Mouse (Mus musculus) midbrain, postnatal 0 days (tissue): ENCODE data around the gene Lxn. TPM values are rescaled to one million over a fixed set of nuclear protein-coding genes. Genes with fewer than 3 reads are reported as not detected.

Source experiments
- ATAC-seq: fragments of 200-750 bp; cut with Nextera tagmentation; 2 replicates; pipeline ENCODE4 v1.8.0; 2017; ENCODE audit warnings: moderate number of reproducible peaks, mild to moderate bottlenecking, moderate TSS enrichment, moderate library complexity; ENCODE audit not compliant: low FRiP score
- DNase-seq: peaks from one replicate; pipeline ENCODE4 v3.0.0-alpha.2; 2015; ENCODE audit warnings: low spot score
- H3K27ac ChIP-seq: fragments of 300-500 bp; sonication (generic); 2 replicates; pipeline ENCODE4 v1.5.1; 2014; ENCODE audit warnings: low read depth, mild to moderate bottlenecking, low read length, mixed read lengths
- H3K27me3 ChIP-seq: fragments of 300-500 bp; sonication (generic); 2 replicates; pipeline ENCODE4 v1.6.1; 2014; ENCODE audit warnings: low read length, control low read depth, mixed read lengths; ENCODE audit not compliant: insufficient read depth
- H3K36me3 ChIP-seq: fragments of 300-500 bp; sonication (generic); 2 replicates; pipeline ENCODE4 v1.6.1; 2014; ENCODE audit warnings: low read length, control low read depth, mixed read lengths; ENCODE audit not compliant: insufficient read depth
- H3K4me1 ChIP-seq: fragments of 300-500 bp; sonication (generic); 2 replicates; pipeline ENCODE4 v1.6.1; 2014; ENCODE audit warnings: mild to moderate bottlenecking, control low read depth, antibody characterized with exemption, low read length, mixed read lengths; ENCODE audit not compliant: insufficient read depth
- H3K4me2 ChIP-seq: fragments of 300-500 bp; sonication (generic); 2 replicates; pipeline ENCODE4 v1.6.1; 2014; ENCODE audit warnings: low read depth, mild to moderate bottlenecking, low read length, mixed read lengths; ENCODE audit not compliant: poor library complexity, severe bottlenecking
- H3K4me3 ChIP-seq: fragments of 300-500 bp; sonication (generic); 2 replicates; pipeline ENCODE4 v1.5.1; 2014; ENCODE audit warnings: low read depth, mild to moderate bottlenecking, low read length, moderate library complexity
- H3K9ac ChIP-seq: fragments of 300-500 bp; sonication (generic); replicated peaks from 2 replicates; pipeline ENCODE4 v1.6.1; 2014; ENCODE audit warnings: mild to moderate bottlenecking, low read length, moderate library complexity, mixed read lengths; ENCODE audit not compliant: poor library complexity, severe bottlenecking
- H3K9me3 ChIP-seq: fragments of 300-500 bp; sonication (generic); 2 replicates; pipeline ENCODE4 v1.6.1; 2016; ENCODE audit warnings: low read length, control low read depth
- CTCF ChIP-seq: IDR thresholded peaks from 2 replicates; pipeline ENCODE4 v1.5.1; 2016; ENCODE audit warnings: antibody characterized with exemption, mild to moderate bottlenecking
- WGBS: fragments of 180-500 bp; shearing (Covaris S2); extraction: QIAGEN DNeasy Blood & Tissue Kit; methylation state at CpG from one replicate; pipeline ENCODE4 v1.1.7; 2014; 5-methylcytosine and 5-hydroxymethylcytosine counted together
- polyA plus RNA-seq: library from polyadenylated mRNA; unstranded; fragments of >200 nt; fragmentation: Nextera tagmentation; extraction: Ambion mirVana; gene quantifications from 2 replicates; pipeline ENCODE4 v1.2.1, GENCODE M21; 2015
- total RNA-seq: library from RNA; depleted of rRNA; stranded (reverse); fragments of >200 nt; gene quantifications from 2 replicates; pipeline ENCODE4 v1.2.3, GENCODE M21; 2014; rRNA removed

Gene Lxn
- total RNA-seq (74.9 and 84.5 TPM in 2 replicates), polyA plus RNA-seq (189 and 212 TPM in 2 replicates)

DNA sequence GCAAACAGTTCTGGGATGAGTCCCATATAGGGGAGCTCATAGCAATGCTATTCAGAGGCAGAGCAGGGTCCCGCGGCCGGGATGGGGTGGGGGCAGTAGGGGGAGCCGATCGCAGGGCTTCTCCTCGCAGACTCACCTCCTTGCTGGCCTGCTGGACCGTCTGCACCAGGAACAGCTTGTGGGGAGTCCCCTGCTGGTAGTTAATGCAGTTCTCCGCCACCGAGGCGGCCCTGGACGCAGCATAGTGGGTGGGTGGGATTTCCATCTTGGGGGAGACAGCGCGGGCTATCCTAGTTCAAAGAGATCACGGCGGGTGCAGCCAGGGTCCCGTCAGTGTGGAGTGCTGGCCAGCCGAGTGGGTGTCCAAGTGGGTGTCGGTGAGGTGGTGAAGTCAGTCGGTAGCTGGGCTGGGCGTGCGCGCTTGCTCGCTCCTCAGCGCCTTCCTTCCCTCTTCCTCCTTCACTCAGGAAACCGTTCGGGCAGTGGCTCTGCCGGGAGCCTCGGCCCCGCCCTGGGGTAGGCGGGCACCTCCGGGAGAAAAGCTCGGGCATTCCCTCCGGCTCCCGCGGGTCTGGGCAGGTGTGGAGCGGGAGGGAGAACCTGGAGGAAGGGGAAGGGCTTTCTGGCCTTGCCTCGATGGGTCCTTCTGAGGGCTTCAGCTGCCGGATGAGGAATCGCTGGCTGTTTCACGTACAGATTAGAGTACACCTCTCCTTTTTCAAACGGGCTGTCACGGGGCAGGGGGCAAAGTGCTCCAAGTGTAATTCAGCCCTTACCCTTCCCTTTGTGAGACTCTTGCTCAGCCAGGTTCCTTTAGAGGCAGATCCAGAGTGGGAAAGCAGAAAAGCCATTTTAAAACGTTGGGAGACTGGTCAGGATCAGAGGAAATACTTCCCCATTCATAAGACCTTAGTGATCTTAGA, at the start of gene Lxn:
Gene Lxn (minus strand): TSS at position 477 of the 923 bp plus-strand sequence.
- H3K9ac ChIP-seq, result peak within 1 kb of the TSS; percentile 81
- peak; percentile 82 for ATAC-seq
- peaks cover 7% of the 10 kb centered on the region; the same call in 1 of the 2 replicates for H3K36me3 ChIP-seq
- H3K4me2 ChIP-seq, result peak within 1 kb of the TSS; percentile 67
- peak; percentile 57 for DNase-seq
- no peaks in the 10 kb centered on the region for H3K9me3 ChIP-seq
- peak within 1 kb of the TSS; percentile 52 for H3K27ac ChIP-seq
- WGBS, result under 1% methylated on average over 41 of the region's 43 CpGs
- H3K4me3 ChIP-seq, result peak within 1 kb of the TSS; percentile 59
- H3K27me3 ChIP-seq, result no peaks in the 10 kb centered on the region
- H3K4me1 ChIP-seq, result no peaks in the 10 kb centered on the region
- TF ChIP-seq CTCF, result peak; percentile 61

DNA sequence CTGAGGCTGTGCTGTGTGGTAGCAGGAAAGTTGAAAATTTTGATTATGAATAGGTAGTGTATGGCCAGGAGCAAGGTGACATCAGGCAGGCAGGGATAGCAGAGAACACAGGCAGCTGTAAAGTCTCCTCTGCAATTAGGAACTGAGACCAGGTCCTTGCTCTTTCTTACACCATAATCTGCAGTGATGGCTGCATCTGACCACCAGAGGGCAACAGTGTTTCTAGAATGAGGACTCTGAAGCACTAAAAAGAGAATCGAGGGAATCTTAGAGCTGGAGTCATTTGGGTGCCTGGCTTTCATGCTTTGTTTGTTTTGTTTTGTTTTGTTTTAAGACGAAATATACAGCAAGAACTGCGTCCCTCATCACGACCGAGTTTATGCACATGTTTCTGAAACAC, 49.1 kb upstream of the Lxn start:
- Histone ChIP-seq H3K9me3 (no peaks in the 10 kb centered on the region), H3K27me3 (peaks cover 8% of the 10 kb centered on the region; the same call in 1 of the 2 replicates), H3K4me3 (no peak overlapping the region), H3K36me3 (no peaks in the 10 kb centered on the region), H3K4me2 (no peak overlapping the region), H3K27ac (no peak overlapping the region), H3K4me1 (0 out of 2 replicates have a peak, but pooled peaks cover 2% of the 10 kb centered on the region), H3K9ac (no peak overlapping the region)
- under 1% methylated on average over 5 of the region's 5 CpGs for WGBS
- DNase-seq (peak; percentile 89), ATAC-seq (peak; percentile 72)
- peak; percentile 98 for TF ChIP-seq CTCF

DNA sequence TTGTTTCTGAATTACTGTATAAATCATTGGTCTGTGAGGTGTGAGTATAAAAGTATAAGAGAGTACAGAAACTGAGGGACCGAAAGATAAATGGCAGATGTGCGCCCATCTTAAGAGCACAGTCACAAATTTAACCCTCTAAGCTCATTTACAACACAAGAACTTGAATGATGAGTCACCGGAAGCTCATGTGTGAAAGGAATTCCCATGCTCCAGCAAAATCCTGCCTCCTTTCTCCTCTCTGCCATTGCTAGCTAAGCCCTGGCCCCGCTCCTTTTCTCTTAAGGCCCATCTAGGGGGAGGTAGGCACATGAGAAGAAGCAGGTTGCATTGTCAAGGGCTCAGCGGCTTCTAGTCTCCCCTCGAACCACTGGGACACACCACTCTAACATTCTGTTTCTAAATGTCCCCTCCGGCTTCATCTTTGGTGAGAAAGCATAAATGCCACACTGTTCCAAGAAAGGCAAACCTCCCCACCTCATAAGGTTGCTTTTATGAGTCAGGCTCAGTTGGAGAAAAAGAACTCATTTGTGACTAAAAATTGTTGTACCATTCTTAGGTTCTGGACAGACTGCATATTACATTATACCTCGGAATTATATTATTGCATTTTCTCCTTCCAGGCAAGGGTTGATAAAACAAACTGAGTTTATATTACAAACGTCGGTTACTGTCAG, 44.6 kb upstream of the Lxn start:
- ATAC-seq (no peak), DNase-seq (no peak)
- no peak for TF ChIP-seq CTCF
- H3K27ac ChIP-seq, result no peak overlapping the region
- H3K36me3 ChIP-seq, result no peaks in the 10 kb centered on the region
- H3K4me2 ChIP-seq, result no peak overlapping the region
- H3K4me1 ChIP-seq, result no peaks in the 10 kb centered on the region
- H3K27me3 ChIP-seq, result 0 out of 2 replicates have a peak, but pooled peaks cover 1% of the 10 kb centered on the region
- H3K9me3 ChIP-seq, result no peaks in the 10 kb centered on the region
- H3K4me3 ChIP-seq, result no peak overlapping the region
- no peak overlapping the region for H3K9ac ChIP-seq
- WGBS, result 87% methylated on average over 10 of the region's 10 CpGs

- Histone ChIP-seq H3K27ac (no peak overlapping the region), H3K9me3 (no peaks in the 10 kb centered on the region), H3K36me3 (no peaks in the 10 kb centered on the region), H3K4me1 (no peaks in the 10 kb centered on the region), H3K9ac (no peak overlapping the region), H3K4me3 (no peak overlapping the region), H3K27me3 (no peaks in the 10 kb centered on the region), H3K4me2 (no peak overlapping the region)
- no peak for TF ChIP-seq CTCF
- DNase-seq, result no peak
- WGBS, result 79% methylated on average over 2 of the region's 2 CpGs
- no peak for ATAC-seq
Observed at GRCm38 (mm10) chr3:67505286-67505685, 41.6 kb upstream of the Lxn start.

GRCm38 (mm10) chr3:67503878-67504277, 40.2 kb upstream of the Lxn start:
- Histone ChIP-seq H3K4me2 (no peak overlapping the region), H3K9me3 (no peaks in the 10 kb centered on the region), H3K9ac (no peak overlapping the region), H3K27ac (no peak overlapping the region), H3K36me3 (no peaks in the 10 kb centered on the region), H3K4me1 (no peaks in the 10 kb centered on the region), H3K27me3 (no peaks in the 10 kb centered on the region), H3K4me3 (no peak overlapping the region)
- TF ChIP-seq CTCF, result no peak
- ATAC-seq (no peak), DNase-seq (no peak)
- WGBS, result 15% methylated on average over 3 of the region's 3 CpGs
